Mouse (Mus musculus) olfactory bulb, adult 2 months (tissue): ENCODE measurements around the gene Zfp367.

Experiments
- CTCF ChIP-seq: fragments of 200-500 bp; IDR thresholded peaks from 2 replicates; pipeline ENCODE4 v1.5.1; 2012; ENCODE audit warnings: low read depth, mild to moderate bottlenecking, low read length, moderate library complexity; ENCODE audit not compliant: insufficient read depth
- POLR2A ChIP-seq: fragments of 200-500 bp; IDR thresholded peaks from 2 replicates; pipeline ENCODE4 v1.6.1; 2012; ENCODE audit warnings: mild to moderate bottlenecking, low read depth, low read length, moderate library complexity; ENCODE audit not compliant: insufficient read depth

- no peak for TF ChIP-seq CTCF
- TF ChIP-seq POLR2A = peak; percentile 85
Measured at GRCm38 (mm10) chr13:64161916-64162611, 9.1 kb upstream of the Zfp367 start.
